8 mouse cellular contexts compared by ENCODE assay signal in the genomic region with DNA sequence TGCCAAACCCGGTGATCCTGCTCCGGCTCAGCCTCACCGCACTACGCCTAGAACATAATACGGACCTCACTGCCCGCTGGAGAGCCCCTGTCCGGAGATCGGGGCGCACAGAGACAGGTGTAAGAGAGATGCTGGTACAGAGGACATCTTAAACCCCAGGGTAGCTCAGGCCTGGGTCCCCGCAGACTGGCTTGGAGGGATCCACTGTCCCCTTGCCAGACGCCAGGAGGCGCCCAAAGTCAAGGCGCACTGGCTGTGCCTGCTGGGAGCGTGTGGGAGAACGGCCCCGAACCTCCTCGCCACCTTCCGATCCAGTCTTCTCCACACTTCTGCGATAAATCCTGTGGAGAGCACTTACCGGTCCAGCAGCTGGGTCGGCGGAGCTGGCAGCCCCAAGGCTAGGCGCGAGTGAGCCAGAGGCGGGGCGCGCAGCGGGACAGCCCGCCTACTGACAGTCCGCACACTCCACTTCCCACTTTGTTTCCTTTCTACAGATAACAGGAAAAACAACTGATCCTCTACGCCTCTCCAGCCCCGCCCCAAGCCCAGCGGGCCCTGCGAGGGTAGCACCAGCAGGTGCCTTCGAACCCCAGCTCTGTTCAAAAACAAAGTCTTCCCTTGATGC. TPM values are rescaled to one million over a fixed set of nuclear protein-coding genes. Genes with fewer than 3 reads are reported as not detected.
DNase-seq lines count a peak whose midpoint lies in the region; ATAC-seq lines count a peak whose summit lies in the region.

No protein-coding gene starts in this region.

- no peaks in the 10 kb centered on the region for H3K36me3 ChIP-seq in embryonic facial prominence, embryonic 13.5 days
- H3K36me3 ChIP-seq in heart, embryonic 12.5 days, result no peaks in the 10 kb centered on the region
- no peaks in the 10 kb centered on the region for H3K36me3 ChIP-seq in kidney, embryonic 14.5 days (ENCODE audit: control insufficient read depth, insufficient read depth, low read length)
- H3K36me3 ChIP-seq in lung, embryonic 15.5 days, result no peaks in the 10 kb centered on the region
- H3K36me3 ChIP-seq in neural tube, embryonic 15.5 days, result no peaks in the 10 kb centered on the region

- H3K4me1 ChIP-seq in embryonic facial prominence, embryonic 13.5 days, result peaks cover 23% of the 10 kb centered on the region; the same call in 1 of the 2 replicates
- peaks cover 34% of the 10 kb centered on the region for H3K4me1 ChIP-seq in heart, embryonic 12.5 days (replicated peaks)
- peaks cover 17% of the 10 kb centered on the region; the same call in 1 of the 2 replicates for H3K4me1 ChIP-seq in kidney, embryonic 14.5 days (ENCODE audit: control insufficient read depth, insufficient read depth, low read length)
- peaks cover 10% of the 10 kb centered on the region for H3K4me1 ChIP-seq in lung, embryonic 15.5 days
- peaks cover 22% of the 10 kb centered on the region for H3K4me1 ChIP-seq in neural tube, embryonic 15.5 days

- peak overlapping the region; percentile 52 for H3K4me3 ChIP-seq in embryonic facial prominence, embryonic 13.5 days
- peak overlapping the region; percentile 53 for H3K4me3 ChIP-seq in heart, embryonic 12.5 days
- peak overlapping the region; percentile 47 for H3K4me3 ChIP-seq in kidney, embryonic 14.5 days (ENCODE audit: low read length)
- peak overlapping the region; percentile 53 for H3K4me3 ChIP-seq in lung, embryonic 15.5 days
- H3K4me3 ChIP-seq in neural tube, embryonic 15.5 days (replicated peaks), result peak overlapping the region; percentile 44

- H3K9ac ChIP-seq in embryonic facial prominence, embryonic 13.5 days, result peak overlapping the region; percentile 76
- H3K9ac ChIP-seq in heart, embryonic 12.5 days, result peak overlapping the region; percentile 69
- H3K9ac ChIP-seq in kidney, embryonic 14.5 days (ENCODE audit: low read depth, low read length), result peak overlapping the region; percentile 40
- peak overlapping the region; percentile 52 for H3K9ac ChIP-seq in lung, embryonic 15.5 days
- peak overlapping the region; percentile 53 for H3K9ac ChIP-seq in neural tube, embryonic 15.5 days (replicated peaks)

- no peak overlapping the region for H3K27ac ChIP-seq in embryonic facial prominence, embryonic 13.5 days
- H3K27ac ChIP-seq in heart, embryonic 12.5 days (ENCODE audit: poor library complexity, severe bottlenecking), result no peak overlapping the region
- H3K27ac ChIP-seq in kidney, embryonic 14.5 days (ENCODE audit: low read depth, low read length), result no peak overlapping the region
- 0 out of 2 replicates have a peak overlapping the region, but pooled peaks have one; percentile 29 for H3K27ac ChIP-seq in lung, embryonic 15.5 days
- H3K27ac ChIP-seq in neural tube, embryonic 15.5 days (replicated peaks), result no peak overlapping the region

- H3K27me3 ChIP-seq in embryonic facial prominence, embryonic 13.5 days, result peaks cover 49% of the 10 kb centered on the region
- H3K27me3 ChIP-seq in heart, embryonic 12.5 days (replicated peaks), result peaks cover 21% of the 10 kb centered on the region
- no peaks in the 10 kb centered on the region for H3K27me3 ChIP-seq in kidney, embryonic 14.5 days (ENCODE audit: control insufficient read depth, insufficient read depth, low read length)
- H3K27me3 ChIP-seq in lung, embryonic 15.5 days, result peaks cover 20% of the 10 kb centered on the region
- peaks cover 23% of the 10 kb centered on the region for H3K27me3 ChIP-seq in neural tube, embryonic 15.5 days (replicated peaks)

- DNase-seq in B cell, adult 2 months, result peak; percentile 76 to 77
- DNase-seq in R1 (ENCODE audit: low read depth, low spot score), result peak; percentile 79
- peak; percentile 79 for DNase-seq in thymus, postnatal 0 days (ENCODE audit: low spot score)

- peak; percentile 79; the same call in 1 of the 2 replicates for ATAC-seq in embryonic facial prominence, embryonic 13.5 days (ENCODE audit: insufficient number of reproducible peaks, insufficient read depth, low FRiP score, low TSS enrichment, low read depth)
- peak; percentile 80 for ATAC-seq in heart, embryonic 12.5 days (ENCODE audit: insufficient number of reproducible peaks, low FRiP score)
- peak; percentile 67 for ATAC-seq in kidney, embryonic 14.5 days (ENCODE audit: low FRiP score, low TSS enrichment)
- ATAC-seq in lung, embryonic 15.5 days (ENCODE audit: borderline replicate concordance, extremely low read depth, low FRiP score, low TSS enrichment), result peak; percentile 56; the same call in 1 of the 2 replicates
- ATAC-seq in neural tube, embryonic 15.5 days (ENCODE audit: low FRiP score), result peak; percentile 81

- H3K9me3 ChIP-seq in embryonic facial prominence, embryonic 13.5 days, result no peaks in the 10 kb centered on the region
- no peaks in the 10 kb centered on the region for H3K9me3 ChIP-seq in heart, embryonic 12.5 days (replicated peaks)
- no peaks in the 10 kb centered on the region for H3K9me3 ChIP-seq in kidney, embryonic 14.5 days (ENCODE audit: control insufficient read depth, low read length)
- no peaks in the 10 kb centered on the region for H3K9me3 ChIP-seq in lung, embryonic 15.5 days
- H3K9me3 ChIP-seq in neural tube, embryonic 15.5 days (replicated peaks), result no peaks in the 10 kb centered on the region

- under 1% methylated on average over 35 of the region's 35 CpGs for WGBS in embryonic facial prominence, embryonic 13.5 days
- WGBS in heart, embryonic 12.5 days, result 1% methylated on average over 35 of the region's 35 CpGs
- whole genome bisulfite sequencing in kidney, embryonic 14.5 days, result under 1% methylated on average over 35 of the region's 35 CpGs
- WGBS in lung, embryonic 15.5 days, result under 1% methylated on average over 35 of the region's 35 CpGs
- WGBS in neural tube, embryonic 15.5 days, result 1% methylated on average over 35 of the region's 35 CpGs

- H3K4me2 ChIP-seq in embryonic facial prominence, embryonic 13.5 days, result peak overlapping the region; percentile 86
- H3K4me2 ChIP-seq in heart, embryonic 12.5 days, result peak overlapping the region; percentile 78
- peak overlapping the region; percentile 68 for H3K4me2 ChIP-seq in kidney, embryonic 14.5 days (replicated peaks; ENCODE audit: low read depth, low read length)
- peak overlapping the region; percentile 90 for H3K4me2 ChIP-seq in lung, embryonic 15.5 days
- peak overlapping the region; percentile 82 for H3K4me2 ChIP-seq in neural tube, embryonic 15.5 days

RNA-seq across cellular contexts. Expression of gene Pik3cd, which starts 4.1 kb away (rescaled TPM):
- 4.4 and 4.9 TPM in 2 replicates for polyA plus RNA-seq in embryonic facial prominence, embryonic 13.5 days (2015; fragmentation: Nextera tagmentation; extraction: Ambion mirVana)
- 3.5 and 3.7 TPM in 2 replicates for polyA plus RNA-seq in heart, embryonic 12.5 days (2016; fragmentation: Nextera tagmentation; extraction: Ambion mirVana)
- polyA plus RNA-seq in kidney, embryonic 14.5 days (2014; fragmentation: Nextera tagmentation; extraction: Ambion mirVana), result 1.8 and 5.5 TPM in 2 replicates
- 4.5 and 7.8 TPM in 2 replicates for polyA plus RNA-seq in lung, embryonic 15.5 days (2015; fragmentation: Nextera tagmentation; extraction: Ambion mirVana)
- 16.0 and 18.0 TPM in 2 replicates for polyA plus RNA-seq in neural tube, embryonic 15.5 days (2015; fragmentation: Nextera tagmentation; extraction: Ambion mirVana)
- 27.5 and 31.2 TPM in 2 replicates for polyA plus RNA-seq in thymus, postnatal 0 days (2015; fragmentation: Nextera tagmentation; extraction: Ambion mirVana)

RNA-seq across cellular contexts. Expression of gene Tmem201, which starts 39.5 kb away (rescaled TPM):
- 31.8 and 33.7 TPM in 2 replicates for polyA plus RNA-seq in embryonic facial prominence, embryonic 13.5 days (2015; fragmentation: Nextera tagmentation; extraction: Ambion mirVana)
- polyA plus RNA-seq in heart, embryonic 12.5 days (2016; fragmentation: Nextera tagmentation; extraction: Ambion mirVana), result 51.1 and 52.8 TPM in 2 replicates
- 28.3 and 29.1 TPM in 2 replicates for polyA plus RNA-seq in kidney, embryonic 14.5 days (2014; fragmentation: Nextera tagmentation; extraction: Ambion mirVana)
- 31.6 TPM in 2 replicates for polyA plus RNA-seq in lung, embryonic 15.5 days (2015; fragmentation: Nextera tagmentation; extraction: Ambion mirVana)
- 45.2 and 48.5 TPM in 2 replicates for polyA plus RNA-seq in neural tube, embryonic 15.5 days (2015; fragmentation: Nextera tagmentation; extraction: Ambion mirVana)
- 11.5 and 11.7 TPM in 2 replicates for polyA plus RNA-seq in thymus, postnatal 0 days (2015; fragmentation: Nextera tagmentation; extraction: Ambion mirVana)
